Mouse (Mus musculus) ES-CJ7 (cell line): Measurements from ENCODE around the gene Rsad1.
A peak's percentile ranks its signal among the peaks of the same experiment; 100 is the strongest.

ENCODE experiments used
- DNase-seq: peaks from one replicate; pipeline ENCODE4 v3.0.0; 2011; ENCODE audit warnings: low read depth, low spot score

Rsad1 gene

DNA sequence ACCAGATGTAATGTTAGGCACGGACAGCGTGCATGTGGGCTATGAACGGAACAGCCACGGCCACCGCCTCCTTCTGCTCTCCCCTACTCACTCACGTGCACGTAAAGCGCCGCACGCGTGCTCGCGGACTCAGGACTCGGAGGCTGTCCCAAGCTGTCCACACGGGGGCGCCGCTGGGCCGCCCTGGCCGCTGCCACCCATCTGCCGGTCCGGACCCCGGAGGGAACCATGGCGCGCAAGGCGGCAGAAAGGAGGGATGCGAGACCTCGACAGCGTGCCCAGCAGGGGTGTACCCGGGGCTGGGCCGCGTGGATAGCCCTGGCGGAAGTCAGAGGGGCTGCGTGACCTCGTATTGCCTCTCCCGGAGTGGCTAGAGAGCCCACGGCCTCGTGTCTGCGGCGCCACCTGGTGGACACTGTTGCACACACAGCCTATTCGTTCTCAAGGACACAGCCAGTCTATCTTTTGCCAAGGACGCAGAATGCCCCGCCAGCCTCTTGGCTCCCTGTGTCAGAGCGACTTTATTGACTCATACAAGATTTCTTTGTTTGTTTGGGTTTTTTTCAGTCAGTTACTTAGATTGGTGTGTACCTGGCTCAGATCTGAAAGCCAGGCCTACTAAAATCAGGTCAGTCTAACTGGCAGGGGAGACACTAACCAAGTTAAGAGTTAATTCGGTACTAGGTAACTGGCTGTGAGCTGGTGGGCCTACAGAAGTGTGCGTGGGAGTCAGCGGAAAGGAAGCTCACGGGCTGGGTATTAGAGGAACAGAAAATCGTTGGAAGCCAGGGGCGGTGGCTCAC is at the start of gene Rsad1:
Gene Rsad1, minus strand, starts transcription at position 368 of the 803 bp plus-strand sequence.
- peak; percentile 91 for DNase-seq

DNA sequence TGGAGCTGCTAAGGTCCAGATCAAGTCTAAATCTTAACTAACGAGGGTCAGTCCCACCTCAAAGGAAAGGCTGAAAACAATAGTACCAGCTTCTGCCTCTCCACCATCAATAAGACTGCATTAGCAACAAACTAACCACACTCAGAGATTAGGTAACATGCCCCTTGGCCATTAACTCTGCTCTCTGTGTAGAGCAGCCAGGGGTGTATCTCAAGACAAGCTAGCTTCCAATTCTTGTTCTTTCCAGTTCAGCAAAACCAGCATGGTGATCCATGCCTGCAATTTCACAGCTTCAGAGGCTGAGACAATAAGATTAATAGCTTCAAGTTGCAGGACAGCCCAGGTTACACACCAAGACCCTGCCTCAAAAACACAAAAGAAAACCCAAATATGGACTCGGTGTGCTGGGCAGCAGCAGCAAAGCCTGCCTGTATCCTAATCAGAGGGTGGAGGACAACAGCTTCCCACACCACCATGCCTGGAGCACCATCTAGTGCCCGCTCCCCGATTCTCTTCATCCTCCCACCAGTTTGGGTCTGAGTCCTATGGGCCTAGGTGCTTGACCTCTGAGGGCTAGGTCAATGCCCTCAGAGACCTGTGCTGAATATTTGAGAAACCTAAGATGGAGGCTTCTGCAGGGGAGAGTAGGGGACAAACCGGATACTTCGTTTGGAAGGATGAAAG is 49.5 kb upstream of the Rsad1 start:
- DNase-seq, result no peak

DNA sequence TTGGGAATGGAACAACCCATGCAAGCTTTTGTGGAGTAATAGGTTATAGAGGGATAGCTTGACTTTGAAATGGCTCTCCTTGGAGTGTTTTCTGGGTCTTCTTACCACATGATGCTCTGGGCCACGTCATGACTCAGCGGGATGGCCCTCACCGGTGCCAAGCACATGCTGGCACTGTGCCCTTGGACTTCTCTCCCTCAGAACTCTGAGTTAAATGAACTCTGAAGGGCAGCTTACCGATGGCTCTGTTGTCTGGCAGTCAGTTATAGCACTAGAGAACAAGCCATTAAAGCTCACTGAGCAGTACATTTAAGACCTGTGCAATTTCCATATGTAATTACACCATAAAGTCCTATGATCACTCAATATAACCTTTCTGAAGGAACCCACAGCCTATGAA is 48.3 kb upstream of the Rsad1 start:
- no peak for DNase-seq

DNA sequence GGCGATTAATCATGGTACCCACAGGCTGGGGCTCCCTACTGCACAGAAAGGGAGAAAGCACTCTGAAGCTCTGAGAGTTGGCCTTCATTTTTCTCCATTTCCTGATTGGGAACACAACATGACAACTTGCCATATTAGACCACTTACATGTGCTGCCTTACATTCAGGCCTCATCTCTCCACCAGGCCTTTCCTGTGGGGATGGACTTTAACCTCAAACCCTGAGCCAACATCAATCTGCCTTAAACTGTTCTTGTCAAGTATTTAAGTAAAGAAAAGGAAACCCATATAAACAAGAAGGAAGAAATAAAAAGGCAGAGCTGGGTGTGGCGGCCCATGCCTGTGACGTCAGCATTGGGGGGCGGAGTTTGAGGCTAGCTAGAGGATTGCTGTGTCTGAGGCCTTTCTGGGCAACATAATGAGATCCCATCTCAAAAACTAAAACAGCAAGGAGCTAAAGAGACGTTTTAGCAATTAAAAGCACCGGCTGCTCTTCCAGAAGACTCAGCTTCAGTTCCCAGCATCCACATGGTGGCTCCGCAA is 47.3 kb upstream of the Rsad1 start:
- no peak for DNase-seq

DNA sequence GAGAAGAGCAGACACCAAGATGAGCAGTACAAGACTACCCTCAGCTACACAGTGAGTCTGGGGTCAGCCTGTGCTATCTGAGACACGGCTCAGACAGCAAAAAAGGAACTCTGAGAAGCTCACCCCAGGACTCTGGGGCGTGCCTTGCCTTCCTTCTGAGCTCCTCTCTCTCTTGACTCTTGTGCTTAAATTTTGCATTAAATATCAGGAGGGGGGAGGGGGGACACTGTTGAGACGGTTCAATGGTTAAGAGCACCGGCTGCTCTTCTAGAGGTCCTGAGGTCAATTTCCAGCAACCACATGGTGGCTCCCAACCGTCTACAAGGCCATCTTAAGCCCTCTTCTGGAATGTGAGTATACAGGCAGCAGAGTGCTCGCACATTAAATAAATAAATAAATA is 38.5 kb upstream of the Rsad1 start:
- peak; percentile 50 for DNase-seq

DNA sequence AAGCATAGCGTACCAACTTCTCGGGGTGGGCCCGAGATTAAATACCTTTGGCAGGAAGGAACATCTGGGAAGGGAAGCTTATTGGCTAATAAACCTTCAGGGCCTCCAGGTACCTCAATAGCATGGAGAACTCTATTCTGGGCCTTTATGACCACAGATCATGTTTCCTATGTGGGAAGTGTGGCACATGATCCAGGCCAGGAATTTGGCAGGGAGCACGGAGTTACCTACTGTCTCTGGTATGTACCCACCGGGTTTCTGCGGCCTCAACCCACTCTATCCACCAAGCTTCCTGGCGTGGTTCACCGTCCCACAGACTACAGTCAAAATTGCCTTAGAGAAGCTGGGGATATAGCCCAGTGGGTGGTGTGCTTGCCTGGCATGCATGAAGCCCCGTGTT is 36.0 kb upstream of the Rsad1 start:
- DNase-seq, result no peak

DNA sequence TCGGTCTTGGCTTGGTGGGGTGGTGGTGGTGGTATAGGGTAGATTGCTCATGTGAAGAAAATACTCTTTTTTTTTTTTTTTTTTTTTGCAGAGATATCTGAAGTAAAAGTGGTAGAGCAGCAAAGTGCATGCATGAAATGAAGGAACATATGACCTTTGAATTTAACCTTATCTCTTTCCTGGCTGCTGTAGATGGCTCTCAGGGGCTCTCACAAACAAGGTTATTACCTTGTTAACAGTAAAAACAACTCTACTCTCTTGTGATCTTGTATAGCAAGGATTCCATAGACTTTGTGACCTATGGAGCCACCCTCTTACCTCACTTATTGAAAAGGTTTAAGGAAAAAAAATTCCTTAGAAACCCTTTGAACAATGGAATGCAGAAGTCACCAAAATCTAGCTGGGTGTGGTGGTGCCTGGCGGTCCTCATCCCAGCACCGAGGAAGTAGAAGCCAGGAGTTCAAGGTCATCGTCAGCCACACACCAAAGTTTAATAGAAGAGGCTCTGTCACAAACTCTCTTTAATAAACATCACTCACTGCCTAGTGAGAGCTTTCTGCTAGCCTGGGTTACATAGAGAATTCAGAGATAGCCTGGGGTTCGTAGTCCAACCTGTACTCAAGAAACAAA is 31.2 kb upstream of the Rsad1 start:
- DNase-seq, result peak; percentile 47

DNA sequence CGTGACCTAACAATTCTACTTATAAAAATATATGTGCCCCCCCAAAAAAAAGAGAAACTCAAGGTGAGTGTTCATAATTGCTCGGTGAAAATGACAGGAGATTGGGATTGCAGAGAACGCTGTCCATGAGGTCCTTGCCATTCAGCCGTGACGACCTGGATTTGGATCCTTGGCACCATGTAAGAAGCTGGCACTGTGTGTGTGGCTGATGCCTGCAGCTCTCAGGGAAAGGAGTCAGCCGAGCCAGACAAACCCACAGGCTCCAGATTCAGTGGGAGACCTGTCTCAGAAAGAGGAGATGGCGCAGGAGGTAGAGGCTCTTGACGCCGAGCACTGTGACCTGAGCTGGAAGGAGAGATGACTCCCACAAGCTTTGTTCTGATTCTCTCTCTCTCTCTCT is 27.3 kb upstream of the Rsad1 start:
- no peak for DNase-seq

DNA sequence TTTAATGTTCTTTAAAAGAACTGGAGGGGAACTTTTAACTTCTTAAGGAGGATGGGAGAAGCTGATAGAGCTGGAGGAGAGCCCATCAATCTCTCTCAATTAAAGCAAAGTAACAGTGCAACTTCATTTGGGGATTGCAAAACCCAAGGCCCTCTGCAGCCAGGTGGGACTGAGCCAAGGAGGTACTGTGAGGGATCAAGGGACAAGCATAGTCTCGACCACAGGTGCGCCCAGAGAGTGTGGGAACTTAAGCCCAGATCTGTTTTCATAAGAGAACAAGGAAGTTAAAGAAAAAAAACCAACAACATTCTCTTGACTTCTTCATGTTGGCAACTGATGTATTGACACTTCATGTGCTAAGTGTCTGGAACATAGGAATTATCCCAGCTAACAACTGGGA is 26.0 kb upstream of the Rsad1 start:
- DNase-seq, result no peak

DNA sequence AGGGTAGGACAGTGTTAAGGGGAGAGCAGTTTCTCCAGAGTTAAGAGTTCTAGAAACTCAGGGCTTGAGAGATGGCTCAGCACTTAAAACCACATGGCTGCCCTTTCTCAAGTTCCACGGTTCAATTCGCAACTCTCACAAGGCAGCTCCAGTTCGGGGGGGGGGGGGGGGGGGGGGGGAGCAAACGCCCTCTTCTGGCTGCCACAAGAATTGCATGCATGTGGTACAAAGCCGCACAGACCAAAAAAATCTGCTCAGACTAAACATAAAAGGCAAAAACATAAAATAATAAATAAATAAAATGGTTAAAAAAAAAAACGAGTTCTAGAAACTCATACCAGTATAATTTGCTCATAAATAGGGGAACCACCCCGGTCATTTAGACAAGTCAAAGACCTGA is 25.5 kb upstream of the Rsad1 start:
- DNase-seq, result peak; percentile 25

DNA sequence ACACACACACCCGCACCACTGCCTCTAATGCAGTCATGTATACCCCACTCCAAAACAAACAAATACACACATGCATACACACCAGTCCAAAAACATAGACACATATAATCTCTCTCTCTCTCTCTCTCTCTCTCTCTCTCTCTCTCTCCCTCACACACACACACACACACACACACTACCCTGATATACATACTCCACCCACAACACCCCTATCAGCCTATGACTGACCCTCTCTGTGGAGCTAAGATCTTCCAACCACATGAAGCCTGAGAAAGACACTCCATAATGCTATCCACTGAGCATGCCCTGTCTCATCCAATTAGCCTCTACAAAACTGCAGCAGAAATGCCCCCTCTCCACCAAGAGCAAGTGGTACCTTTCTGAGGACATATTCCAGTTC is 22.8 kb upstream of the Rsad1 start:
- DNase-seq, result no peak

DNA sequence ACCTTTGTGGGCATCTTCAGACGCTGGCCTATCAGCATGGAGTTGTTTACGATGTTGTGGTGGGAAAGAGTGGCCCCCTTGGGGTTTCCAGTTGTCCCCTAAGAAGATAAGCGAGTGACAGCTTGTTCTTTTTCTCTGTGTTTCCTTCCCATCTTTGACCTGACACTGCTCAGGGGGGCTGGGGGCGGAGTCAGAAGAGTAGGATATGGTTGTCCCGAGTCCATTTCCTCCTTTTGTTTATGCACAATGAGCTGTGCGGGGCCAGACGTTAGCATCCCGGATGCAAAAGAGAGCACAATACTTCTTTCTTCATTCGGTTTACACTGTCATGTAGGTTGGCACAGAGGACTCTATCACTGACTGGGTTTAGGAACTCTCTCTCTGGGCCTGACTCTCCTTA is 21.6 kb upstream of the Rsad1 start:
- no peak for DNase-seq

DNA sequence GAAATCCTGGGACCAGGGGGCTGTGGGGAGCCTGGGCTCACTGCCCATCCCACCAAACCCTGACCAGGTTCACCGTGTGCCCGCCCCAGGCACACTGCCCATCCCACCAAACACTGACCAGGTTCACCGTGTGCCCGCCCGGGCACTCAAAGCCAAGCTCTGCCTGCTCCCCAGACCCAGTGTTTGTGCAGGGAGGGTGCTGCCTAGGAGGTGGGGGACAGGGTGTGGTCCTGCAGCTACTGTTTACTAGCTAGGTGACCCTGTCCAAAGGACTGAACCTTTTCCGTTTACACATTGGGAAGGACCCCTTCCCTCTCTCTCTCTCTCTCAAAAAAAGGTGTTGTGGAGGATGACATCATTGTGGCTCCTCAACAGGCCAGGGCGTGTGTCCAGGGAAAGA is 18.3 kb upstream of the Rsad1 start:
- DNase-seq, result no peak

DNA sequence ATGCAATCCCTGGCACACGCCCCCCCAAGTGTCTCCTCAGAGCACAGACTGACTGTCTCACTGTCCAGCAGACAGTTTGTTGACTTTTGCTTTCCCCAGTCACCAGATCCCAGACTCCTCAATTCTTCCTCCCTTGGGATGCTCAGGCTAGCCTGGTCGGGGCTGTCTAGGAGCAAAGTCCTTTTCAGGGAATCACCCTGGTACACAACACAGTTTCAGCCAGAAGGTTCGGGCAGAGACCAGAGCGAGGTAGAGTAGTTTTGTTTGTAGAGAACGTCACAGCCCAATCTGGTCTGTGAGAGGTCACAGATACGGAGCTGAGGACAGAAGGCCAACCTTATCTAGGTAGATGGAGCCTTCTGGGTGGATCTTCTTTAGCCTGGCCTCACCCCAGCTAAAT is 17.5 kb upstream of the Rsad1 start:
- no peak for DNase-seq

DNA sequence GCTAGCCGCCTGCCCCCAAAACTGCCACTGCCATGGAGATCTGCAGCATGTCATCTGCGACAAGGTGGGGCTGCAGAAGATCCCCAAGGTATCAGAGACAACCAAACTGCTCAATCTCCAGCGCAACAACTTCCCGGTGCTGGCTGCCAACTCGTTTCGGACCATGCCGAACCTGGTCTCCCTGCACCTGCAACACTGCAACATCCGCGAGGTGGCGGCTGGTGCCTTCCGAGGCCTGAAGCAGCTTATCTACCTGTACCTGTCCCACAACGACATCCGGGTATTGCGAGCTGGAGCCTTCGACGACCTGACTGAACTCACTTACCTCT is 16.1 kb upstream of the Rsad1 start:
- DNase-seq, result peak; percentile 69

DNA sequence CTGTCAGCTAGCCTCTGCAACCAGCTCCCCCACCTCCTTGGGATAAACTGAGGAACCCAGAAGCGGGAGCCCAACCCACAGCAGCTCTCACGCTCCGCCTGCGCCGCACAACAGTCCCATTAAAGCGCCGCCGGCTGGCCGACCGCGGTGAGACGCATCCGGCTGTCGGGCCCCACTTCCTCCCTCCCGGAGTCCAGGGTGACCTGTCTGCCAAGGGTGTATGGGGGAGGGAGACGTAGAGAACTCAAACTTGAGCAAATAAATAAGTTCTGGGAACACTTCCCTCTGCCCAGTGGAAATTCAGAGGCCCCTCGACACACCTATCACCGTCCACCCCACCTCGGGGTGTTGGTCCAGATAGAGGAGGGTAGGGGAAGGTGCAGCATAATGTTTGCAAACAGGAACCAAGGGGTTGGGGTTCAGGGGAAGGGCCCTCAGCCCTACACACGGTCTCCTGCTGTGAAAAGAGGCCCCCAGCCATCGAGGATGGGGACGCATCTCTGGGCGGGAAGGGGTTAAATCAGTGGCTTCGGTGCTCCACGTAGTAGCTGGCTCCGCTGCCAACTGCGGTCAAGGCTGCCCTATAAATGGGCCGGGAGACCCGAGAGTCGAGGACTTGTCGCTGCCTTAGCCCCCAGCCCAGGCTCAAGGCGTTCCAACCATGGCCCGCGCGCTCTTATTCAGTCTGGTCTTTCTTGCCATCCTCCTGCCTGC is 15.5 kb upstream of the Rsad1 start, which contains the start of gene Chad:
Gene Chad, plus strand, starts transcription at position 611 of the 714 bp plus-strand sequence.
- peak; percentile 48 for DNase-seq

DNA sequence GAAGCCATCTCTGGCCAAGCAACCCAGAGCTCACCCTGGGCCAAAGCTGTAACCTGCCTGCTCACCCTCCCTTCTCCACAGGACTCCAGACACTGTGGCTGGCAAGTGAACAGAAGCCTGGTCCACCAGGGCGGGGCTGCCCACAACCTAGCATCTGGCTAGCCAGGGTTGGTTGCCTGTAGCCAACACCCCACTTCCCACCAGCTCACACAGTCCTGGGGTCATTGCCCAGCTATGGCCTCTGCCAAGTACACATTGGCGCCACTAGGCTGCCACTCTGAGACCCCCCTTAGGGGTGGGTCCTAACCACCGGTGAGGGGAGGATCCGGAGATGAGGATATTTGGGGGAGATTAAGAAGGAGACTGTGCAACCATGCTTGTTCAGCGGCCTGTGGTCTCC is 14.8 kb upstream of the Rsad1 start:
- DNase-seq, result no peak

DNA sequence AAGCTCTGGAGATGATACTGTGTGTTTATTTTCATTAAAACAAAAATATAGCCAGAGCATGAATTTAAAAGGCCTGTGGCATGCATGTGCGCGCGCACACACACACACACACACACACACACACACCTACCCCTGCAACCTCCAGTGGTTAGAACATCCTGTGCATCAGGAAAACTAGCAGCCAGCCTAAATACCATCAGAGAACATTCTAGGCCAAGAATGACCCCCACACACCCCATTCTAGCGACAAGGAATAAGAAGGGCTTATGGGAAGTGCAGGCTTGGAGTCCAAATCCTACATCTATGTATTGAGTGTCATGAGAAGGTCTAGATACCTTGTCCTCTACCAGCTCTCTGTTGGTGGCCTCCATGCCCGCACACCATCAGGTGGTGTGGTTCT is 14.3 kb upstream of the Rsad1 start:
- no peak for DNase-seq

DNA sequence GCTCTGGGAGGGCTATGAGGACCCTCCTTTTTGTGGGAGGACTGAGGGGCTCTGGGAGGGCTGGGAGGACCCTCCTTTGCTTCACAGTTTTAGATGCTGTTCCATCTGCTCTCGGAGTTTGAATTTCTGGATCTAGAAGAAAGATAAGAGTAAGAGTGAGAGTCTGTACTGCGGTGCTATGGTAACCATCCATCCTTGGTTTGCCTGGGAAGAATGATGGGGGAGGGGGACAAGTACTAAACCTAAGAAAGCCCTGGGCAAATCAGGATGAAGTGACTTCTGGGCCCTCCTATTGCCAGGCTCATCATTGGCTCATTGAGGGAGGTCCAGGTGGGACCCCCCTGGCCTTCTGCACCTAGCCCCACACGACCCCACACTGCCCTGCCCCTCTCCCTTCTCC is 9.2 kb upstream of the Rsad1 start:
- no peak for DNase-seq

DNA sequence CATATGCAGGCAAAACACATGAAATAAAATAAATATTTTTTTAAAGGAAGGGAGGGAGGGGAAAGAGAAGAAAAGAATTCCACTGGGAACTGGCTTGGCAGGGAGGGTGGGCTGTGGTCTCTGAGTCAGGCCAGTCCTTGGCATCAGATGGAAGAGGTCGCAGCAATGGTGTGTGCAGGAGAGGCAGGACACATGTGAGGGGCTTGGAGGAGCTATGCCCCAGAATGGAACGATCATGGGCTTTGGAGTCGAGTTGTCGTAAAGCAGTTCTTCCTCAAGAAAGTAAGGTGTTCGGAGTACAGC is 1.3 kb upstream of the Rsad1 start:
- no peak for DNase-seq

DNA sequence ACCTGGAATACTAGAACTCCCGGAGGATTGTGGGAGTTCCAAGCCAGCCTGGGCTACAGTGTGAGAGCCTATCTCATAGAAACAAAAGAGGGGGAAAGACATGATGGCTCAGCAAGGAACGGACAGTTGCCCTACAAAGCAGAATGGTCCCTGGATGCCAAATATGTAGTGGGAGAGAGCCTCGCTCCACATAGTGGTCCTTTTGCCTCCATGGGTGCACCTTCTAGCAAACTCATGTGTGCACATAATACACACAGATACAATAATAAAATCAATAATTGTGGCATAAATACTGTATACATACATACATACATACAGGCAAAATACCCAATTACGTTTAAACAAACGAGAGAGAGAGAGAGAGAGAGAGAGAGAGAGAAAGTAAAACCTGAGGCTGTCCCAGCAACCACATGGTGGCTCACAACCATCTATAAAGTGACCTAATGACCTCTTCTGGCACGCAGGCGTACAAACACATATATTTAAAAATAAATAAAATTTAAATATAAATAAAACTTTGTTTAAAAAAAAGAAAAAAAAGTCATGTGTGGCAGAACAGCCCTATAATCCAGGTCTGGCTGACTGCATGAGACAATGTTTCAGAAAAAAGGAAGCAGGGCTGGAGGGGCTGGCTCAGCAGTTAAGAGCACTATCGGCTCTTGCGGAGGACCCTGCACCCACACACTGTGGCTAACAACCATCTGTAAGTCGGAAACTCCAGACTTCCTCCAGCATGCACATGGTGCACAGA is 811 bp upstream of the Rsad1 start:
- no peak for DNase-seq
